Mouse (Mus musculus): Measurements from ENCODE around the gene Pspc1.

- TF ChIP-seq GATA1 (IDR thresholded peaks at IDR 0.05; ENCODE audit: borderline replicate concordance, low read length) (no peak), FLI1 (IDR thresholded peaks at IDR 0.05; ENCODE audit: low read length) (no peak)
Measured at GRCm38 (mm10) chr14:56824562-56824961, 46.4 kb upstream of the Pspc1 start.

Data from megakaryocyte, embryonic 14.5 days (primary cell).